Mouse (Mus musculus) neural tube, embryonic 10.5 days (tissue): ENCODE results near the gene Fam180a.

Experiments used
- DNase-seq: peaks from one replicate; pipeline ENCODE4 v3.0.0-alpha.2; 2017; ENCODE audit warnings: low spot score; ENCODE audit errors: extremely low spot score

The Fam180a gene

DNA sequence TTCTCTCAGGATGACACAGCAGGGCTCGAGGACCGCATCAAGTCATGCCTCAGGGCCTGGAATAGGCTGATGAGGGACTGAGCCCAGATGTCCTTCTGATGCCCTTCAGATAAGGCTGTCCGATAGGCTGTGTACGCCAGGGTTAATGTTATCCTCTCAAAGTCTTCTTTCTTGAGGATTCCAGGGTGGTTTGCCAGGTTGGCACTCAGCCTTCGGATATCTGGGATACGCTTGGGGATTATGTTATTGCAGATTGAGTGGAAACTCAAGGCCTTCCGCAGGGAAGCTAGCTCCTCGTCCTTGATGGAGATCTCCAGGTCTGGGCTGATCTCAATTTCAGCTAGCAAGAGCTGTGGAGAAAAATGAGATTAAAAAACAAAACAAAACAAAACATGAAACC, 12.4 kb downstream of the Fam180a start:
- DNase-seq, result no peak

DNA sequence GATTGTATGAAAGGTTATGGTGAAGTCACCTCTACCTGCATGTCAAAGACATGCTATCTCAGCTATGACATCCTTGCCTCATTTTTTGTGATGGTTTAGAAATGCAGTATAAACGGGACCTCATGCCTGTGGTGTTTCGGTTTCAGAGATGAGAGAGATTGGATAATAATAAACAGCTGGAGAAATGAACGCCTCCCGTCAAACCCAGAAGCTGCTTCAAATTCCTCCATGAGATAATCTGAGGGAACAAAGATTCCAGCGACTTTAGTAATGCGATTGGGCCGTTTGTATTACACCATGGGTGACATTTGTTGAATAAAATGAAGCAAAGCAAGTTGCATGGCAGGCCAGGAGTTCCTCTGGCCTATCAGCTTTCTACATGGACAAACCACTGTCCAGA, 16.5 kb downstream of the Fam180a start:
- DNase-seq, result no peak

DNA sequence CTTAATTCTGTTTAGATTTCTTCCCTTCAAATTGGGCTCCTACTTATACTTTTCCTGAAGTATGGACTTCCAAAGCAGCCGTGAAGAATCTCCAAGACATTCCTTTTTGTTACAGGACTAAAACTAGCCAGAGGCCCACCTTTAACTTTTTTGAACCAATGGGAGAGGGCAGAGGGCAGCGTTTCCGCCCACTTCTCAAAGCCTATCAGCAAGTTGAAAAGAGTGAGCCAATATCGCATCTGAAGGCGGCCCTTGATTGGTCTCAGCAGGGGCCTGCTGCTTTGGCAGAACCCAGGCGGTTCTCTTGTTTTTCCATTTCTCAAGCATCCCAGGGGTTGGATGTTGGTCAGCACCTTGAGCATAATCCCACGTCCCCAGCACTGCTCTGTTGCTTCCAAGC, 17.9 kb downstream of the Fam180a start, which contains the start of gene Slc13a4:
Gene Slc13a4, minus strand, starts transcription at position 95 of the 400 bp plus-strand sequence.
- no peak for DNase-seq

DNA sequence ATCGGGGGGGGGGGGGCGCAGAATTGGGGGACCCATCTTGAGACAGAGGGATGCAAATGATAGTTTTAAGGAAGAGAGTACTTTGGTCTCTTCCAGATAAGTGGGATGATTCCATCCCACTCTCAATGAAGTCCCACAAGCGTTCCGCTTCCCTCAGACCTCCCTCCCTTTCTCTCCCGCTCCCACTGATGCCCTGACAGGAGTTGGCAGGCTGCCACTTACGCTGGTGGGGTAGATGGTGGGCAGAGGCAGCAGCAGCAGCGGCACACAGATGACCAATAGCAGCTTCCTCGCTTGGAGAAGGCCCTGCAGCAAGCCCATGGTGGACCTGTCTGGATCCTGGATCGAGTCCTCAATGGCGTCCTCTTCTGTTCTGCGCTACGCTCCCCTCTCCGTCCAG, 18.8 kb downstream of the Fam180a start:
- DNase-seq, result no peak

DNA sequence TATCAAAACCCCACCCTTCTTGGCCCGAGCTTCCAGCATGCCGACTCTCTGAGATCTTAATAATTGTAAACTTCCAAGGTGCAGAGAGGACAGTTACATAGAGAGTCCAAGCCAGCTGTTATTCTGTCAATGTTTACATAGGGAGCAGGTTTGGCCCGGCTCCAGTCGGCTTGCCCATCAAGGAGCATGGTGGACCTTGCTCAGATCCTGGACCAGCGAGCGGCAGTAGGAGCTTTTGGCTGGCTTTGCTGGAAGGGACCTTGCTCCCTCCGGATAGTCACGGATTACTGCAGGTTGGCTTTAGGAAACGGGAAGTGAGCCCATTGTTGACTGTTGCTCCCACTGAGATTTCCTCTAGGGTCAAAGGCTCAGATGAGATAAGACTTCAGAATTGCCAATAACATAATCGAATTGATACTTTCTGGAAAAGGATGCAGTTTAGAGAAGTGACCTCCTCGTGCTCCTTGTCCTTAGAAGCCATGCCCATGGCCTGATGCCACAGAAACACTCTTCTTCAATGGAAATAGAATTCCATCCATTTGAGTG, 22.5 kb downstream of the Fam180a start:
- no peak for DNase-seq

DNA sequence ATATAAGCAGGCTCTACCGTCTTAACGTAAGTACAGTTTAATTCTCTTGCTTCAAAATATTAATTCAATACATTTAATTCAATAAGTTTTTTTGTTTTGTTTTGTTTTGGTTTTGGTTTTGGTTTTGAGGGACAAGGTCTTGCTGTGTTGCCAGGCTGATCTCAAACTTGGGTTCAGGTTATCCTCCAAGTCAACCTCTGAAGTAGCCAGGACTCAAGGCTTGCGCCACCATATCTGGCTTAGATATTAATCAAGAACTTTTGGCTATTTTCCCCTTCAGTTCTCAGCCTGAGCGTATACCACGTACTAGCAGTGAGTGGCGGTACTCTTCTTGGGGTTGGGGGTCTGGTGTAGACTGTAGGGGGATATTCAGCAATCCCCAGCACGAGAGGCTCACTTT, 23.4 kb downstream of the Fam180a start:
- DNase-seq, result no peak

DNA sequence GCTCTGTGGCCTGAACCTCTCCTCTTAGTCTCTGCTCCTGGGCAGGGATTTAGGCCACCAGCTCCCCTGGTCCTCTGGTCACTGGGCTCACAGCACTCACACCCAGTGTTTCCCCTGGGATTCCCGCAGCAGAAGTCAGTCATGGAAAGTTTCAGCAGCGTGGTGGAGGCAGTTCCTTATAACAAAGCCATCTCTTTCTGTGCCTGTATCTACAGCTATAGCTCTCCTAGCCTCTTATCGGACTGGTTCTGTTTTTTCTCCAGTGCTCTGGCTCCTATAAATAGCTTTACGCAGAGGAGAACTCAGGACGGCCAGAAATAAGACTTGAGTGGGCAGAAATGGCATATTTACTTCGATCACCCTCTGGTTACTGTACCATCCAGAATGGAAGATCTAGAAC, 27.6 kb downstream of the Fam180a start:
- DNase-seq, result no peak

DNA sequence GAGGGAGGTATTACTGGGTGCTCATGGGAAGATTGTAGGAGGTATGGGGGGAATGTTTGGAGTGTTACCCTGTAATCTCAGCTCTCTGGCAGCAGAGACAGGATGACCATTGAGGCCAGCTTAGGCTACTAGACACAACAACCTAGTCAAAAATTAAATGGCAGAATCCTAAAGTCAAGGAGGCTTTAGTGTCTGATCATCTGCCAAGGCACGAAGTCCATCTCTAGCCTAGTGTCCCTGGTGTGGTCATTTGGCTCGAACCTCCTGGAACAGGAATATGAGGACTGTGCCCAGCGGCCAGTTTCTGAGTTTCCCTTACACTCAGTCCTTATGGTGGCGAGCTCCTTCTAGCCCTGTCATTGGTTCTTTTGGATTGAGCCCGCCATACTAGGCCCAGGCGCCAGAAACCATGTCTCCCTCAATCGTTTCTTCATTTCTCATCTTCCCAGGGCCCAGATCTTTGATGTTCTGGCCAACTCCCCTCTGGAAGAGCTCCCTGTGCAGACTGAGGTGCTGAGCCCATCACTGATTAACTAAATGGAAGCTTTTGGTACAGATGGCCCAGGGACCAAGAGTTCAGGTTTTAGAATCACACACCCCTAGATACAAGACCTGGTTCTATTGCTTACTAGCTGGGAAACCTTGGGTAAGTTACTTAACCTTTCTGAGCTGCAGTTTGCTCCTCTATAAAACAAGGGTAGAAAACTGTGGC, 28.3 kb downstream of the Fam180a start:
- DNase-seq, result no peak

DNA sequence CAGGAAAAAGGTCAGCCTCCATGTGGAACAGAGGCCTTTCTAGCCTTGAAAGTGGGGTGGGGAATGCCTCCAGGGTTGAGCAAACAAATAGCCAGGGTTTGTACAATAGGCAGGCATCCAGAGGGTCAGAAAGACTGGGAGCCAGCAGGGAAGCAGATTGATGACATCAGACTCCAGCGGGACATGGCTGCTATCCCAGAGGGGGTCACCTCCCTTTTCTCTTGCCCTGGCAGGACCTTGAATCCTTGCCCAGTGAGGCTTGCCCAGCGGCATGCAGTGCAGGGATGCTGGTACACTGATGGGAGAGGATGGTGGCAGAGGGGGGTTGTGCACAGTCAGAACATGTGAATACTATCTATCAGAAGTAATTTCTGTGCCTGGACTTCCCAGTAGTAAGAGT, 28.9 kb downstream of the Fam180a start:
- no peak for DNase-seq

DNA sequence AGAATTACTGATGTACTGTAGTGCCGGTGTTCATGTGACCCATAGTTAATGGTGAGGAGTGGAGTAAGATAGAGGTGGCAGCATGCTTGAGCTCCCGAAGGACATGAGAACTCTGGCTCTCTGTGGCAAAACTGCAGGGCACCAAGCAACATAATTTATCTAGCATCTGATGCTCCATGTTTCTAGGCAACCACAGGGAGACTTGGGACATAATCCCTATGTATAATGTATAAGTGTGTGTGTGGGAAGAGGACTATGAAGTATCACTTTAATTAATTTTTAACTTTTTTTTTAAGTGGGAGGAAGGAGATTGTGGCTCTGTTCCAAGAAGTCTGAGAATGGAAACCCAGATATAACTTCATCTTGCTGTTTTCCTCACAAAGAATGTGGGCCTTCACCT, 31.0 kb downstream of the Fam180a start:
- DNase-seq, result no peak

DNA sequence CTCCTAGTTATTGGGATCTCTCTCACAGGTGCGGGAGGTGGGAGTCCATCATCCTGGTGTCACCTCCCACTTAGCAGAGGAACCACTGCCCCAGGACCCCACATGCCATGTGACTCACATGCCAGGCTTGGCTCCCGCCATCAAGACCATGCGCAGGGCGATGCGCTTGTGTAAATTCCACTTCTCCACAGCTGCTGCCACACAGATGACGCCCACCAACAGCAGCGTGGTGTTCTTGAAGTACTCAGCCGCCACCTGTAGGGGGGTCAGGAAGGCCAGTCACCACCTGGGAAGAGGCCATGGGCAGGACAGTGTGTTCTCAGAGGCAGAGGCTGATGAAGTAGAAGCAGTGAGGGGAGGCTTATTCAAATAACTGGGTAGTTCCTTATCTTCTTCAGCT, 36.3 kb downstream of the Fam180a start:
- DNase-seq, result no peak

DNA sequence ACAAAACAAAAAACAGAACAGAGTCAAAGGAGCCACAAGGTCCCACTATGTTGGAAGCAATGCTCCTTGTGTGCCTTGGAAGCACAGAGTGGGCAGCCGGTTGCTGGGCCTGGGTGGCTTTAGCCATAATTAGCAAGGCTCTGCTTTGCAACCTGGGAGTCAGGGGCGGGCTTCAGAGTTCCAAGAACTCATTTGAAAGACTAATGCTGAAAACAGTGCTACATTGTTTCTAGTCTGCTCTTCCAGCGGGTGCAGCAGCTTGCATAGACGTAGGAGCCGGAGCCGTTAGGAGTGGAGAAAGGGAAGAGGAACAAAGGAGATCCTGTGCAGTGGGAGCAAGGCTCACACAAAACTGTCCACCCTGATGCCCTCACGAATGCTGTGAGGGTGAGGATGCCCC, 37.0 kb downstream of the Fam180a start:
- DNase-seq, result peak; percentile 15

DNA sequence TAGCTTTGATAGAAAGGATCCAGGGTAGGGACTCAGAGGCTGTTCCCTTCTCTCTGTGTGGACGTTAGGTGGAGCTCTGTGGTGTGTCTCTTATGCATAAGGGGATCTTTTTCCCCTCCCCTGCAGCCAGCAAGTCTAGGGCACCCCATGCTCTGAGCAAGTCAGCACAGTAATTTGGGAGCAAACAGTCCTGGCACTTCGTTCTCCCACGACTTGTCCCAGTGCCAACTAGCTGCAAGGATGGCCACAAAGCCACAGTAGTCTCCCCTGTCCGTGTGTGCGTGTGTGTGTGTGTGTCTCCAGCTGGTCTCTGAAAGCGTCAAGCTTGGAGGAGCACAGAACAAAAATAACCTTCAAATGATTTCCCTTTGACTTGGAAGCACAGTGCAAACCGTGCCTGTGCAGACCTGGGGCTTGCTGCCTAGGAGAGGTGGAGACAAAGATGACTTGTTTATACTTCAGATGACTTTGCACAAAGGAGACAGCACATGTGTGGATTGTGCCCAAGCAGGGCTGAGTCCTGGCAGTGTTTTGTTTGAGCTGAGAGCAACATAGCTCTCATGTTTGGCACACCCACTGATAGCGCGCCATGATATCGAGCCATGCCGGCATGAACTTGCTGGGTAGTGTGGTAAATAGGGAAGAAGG, 37.7 kb downstream of the Fam180a start:
- no peak for DNase-seq

DNA sequence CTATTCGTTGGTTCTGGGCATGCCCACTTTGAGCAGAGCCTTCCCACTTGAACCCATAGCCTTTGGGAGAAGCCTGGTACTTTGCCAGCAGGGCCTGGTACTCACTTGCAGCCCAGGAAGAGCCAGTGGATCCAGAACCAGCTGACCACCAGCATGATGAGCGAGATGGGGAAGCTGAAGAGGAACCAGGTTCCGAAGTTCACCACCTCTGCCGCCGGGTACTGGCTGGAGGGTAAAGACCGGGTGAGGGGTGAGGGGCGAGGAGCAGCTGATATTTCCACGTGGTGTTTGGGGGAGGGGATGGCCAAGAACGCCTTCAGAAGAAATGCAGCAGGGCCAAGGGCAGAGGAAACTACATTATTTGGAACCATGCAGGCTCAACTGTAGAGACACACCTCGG, 46.6 kb downstream of the Fam180a start:
- DNase-seq, result no peak

DNA sequence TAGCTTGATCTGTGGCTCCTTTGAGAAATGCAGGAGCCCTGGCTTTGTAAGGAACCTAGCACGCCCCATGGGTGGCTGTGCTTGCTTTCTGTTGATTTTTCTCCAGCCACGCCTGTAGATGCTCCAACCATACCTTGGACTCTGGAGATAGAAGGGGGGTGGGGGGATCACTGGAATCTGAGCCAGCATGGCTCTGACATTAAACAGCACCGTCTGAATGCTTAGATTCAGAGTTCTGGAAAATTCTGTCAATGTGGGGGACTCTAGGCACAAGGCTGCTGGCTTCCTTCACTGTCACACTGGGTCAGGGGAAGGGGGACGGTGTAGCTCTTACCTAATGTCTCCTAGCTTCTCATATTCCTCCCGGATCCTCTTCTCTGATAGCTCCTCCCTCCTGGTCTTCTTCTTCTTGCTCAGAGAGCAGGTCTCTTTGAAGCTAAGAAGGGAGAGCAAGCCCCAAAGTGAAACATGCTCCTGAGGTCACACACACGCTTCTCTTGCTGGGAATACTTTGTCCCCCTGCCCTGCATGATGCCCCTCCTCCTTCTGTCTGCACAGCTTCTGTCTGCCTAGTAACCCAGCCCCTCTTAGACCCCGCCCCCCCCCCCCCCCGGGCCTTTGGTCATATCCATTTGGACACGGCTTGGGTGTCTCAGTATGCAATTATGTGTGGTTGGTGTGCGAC, 47.9 kb downstream of the Fam180a start:
- DNase-seq, result no peak

DNA sequence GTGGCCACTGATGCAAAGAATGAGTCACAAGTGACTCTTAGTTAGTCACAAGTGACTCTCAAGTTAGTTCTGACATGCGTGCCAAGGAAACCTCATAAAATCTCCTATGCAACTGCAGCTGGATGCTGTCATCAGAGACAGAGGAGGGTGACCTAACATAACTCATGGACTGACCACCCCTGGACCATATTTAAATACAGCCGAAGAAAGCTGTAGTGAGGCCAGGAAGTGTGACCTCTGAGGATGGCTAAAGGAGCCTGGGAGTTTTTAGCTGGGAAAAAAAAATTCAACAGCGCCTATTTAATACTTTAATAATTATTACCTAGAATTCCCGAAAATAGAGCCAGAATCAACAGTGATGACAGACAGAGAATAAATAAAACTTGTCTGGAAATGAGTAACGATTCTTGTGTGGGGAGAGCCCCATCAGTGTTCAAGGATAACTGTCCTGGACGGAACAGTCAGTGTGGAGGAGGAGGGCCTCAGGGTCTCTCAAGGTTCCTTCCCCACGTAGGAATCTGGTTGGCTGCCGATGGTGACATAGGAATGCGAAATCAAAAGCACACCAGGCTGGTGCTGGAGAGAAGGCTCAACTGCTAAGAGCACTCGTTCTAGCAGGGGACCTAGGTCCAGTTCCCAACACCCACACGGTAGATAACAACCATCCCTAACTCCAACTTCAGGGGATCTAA, 52.4 kb downstream of the Fam180a start:
- no peak for DNase-seq

DNA sequence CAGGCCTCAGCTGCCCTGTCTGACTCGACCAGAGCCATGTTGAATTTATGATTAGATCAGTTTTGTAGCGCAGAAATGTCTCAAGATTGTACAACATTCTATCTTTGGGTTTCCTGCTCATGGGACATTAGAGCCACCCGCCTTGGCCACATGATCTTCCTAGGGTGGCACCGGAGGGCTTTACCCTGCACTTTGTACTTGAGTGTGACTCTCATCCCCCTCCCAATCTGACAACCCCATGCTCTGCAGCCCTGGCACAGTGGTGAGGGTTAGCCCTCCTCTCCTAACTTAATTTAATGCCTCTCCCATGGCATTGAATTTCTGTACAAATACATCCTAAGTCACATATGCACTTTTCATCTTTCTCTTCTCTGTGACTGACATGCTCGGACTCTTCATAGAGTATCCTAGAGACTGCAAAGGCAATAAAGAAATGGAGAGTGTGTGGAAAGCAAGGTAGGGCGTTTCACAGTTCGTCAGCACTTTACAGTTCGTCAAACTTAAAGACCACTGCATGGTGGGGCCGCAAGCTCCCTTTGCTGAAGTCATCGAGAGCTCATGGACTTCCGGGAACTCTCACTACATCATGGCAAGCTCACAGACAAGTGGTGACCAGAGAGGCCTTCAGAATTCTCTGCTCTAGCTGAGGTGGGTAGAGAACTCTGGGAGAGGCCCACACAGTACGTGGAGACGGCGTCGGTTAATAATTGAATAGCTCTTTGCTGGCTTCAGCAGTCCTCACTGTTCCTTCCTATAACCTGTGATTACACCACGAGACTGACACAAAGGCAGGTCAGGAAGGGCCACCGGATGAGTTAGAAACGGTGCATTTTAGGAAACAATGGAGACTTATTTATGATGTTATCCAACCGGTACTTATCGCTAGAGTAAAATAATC, 53.8 kb downstream of the Fam180a start:
- DNase-seq, result no peak

DNA sequence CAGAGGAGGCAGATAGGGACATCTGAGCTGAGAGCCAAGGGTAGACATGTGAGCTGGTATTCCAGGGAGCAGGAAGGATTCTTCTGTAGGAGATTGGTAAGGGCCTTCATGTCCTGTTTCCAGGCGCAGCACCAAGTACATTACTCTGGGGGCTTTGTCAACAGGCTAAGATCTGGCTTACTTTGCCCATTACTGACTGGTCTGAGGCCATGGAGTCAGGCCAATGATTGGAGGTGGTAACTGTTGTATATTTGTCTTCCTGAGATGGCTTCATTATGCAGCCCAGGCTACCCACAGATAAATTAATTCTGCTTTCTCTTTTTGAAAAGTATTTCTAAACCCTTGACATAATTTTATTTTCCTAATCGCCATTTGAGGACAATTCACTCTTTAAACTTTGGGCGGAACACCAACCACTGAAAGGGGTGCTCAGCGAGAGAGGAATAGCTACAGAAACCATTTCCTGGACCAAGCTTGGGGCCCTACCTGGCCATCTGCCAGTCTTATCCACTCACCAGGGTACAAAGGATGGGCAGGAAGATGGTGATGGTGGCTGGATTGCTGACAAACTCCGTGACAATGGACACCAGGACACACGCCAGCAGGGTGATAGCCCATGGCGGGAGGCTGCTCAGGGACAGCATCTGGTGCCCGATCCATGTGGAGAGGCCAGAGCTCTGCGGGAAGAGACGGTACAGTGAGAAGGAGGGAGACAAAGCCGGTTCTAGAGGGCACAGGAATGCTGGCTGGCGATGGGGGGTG, 54.7 kb downstream of the Fam180a start:
- DNase-seq, result no peak

DNA sequence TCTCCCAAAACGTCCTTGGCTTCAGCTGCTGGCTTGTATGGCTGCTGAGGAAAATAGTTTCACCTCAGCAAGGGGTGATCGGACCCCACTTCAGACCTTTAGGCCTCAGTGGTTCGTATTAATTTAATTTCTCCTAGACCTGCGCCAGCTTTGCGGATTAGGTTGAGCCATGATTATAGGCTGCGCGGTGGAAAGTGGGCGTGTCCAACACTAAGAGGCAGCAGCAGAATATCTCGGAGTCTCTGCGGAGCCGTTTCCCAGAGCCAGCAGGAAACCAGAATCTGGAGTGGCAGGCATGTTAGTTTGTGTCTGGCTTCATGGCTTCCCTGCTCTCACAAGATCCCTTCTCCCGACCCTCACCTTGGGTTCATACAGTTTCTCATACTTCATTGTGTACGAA, 56.3 kb downstream of the Fam180a start:
- no peak for DNase-seq

DNA sequence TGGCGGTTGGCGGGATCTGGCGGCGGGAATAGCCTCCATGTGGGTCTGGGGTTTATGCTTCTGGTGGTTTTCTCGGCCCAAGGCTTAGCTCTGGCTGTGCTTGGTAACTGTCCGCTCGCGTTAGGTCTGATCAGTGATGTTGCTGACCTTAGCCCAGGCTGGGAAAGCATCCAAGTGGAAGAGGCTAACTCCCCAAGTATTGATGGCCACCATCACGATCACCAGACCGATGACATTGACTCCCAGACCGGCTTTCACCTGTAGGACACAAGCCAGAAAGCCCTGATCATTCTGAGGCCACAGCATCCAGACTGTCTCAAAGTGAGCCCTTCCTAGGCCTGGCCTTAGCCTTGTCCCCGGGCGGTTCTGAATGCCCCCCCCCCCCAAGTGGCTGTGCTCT, 57.2 kb downstream of the Fam180a start:
- DNase-seq, result no peak
